Mouse (Mus musculus) hindbrain, embryonic 12.5 days (tissue): ENCODE measurements at regions not wholly inside any gene's neighbourhood (a gene's known extent, or its start where the extent isn't known, plus 50 kb on each side); places are given as distances from the start of the nearest gene placed in this dataset.
"Not testable (repeated sequence)": the region's sequence is repeated elsewhere in the genome, so short reads cannot be mapped to it uniquely, and the experiment has no call there.

Experiments
- ATAC-seq: fragments of 200-750 bp; cut with Nextera tagmentation; 2 replicates; pipeline ENCODE4 v1.8.0; 2017; ENCODE audit warnings: moderate TSS enrichment; ENCODE audit not compliant: low FRiP score
- H3K27ac ChIP-seq: fragments of 300-500 bp; sonication (generic); 2 replicates; pipeline ENCODE4 v1.5.1; 2016; ENCODE audit warnings: mild to moderate bottlenecking
- H3K27me3 ChIP-seq: fragments of 300-500 bp; sonication (generic); 2 replicates; pipeline ENCODE4 v1.6.1; 2016; ENCODE audit warnings: mild to moderate bottlenecking
- H3K36me3 ChIP-seq: fragments of 300-500 bp; sonication (generic); 2 replicates; pipeline ENCODE4 v1.6.1; 2016; ENCODE audit warnings: mild to moderate bottlenecking
- H3K4me1 ChIP-seq: fragments of 300-500 bp; sonication (generic); 2 replicates; pipeline ENCODE4 v1.6.1; 2016
- H3K4me2 ChIP-seq: fragments of 300-500 bp; sonication (generic); replicated peaks from 2 replicates; pipeline ENCODE4 v1.6.1; 2016; ENCODE audit warnings: mild to moderate bottlenecking
- H3K4me3 ChIP-seq: fragments of 300-500 bp; sonication (generic); 2 replicates; pipeline ENCODE4 v1.5.1; 2016; ENCODE audit warnings: mild to moderate bottlenecking
- H3K9ac ChIP-seq: fragments of 300-500 bp; sonication (generic); 2 replicates; pipeline ENCODE4 v1.6.1; 2016; ENCODE audit warnings: mild to moderate bottlenecking, moderate library complexity
- H3K9me3 ChIP-seq: fragments of 300-500 bp; sonication (generic); replicated peaks from 2 replicates; pipeline ENCODE4 v1.6.1; 2016; ENCODE audit warnings: mild to moderate bottlenecking
- WGBS: fragments of 180-500 bp; shearing (Covaris S2); methylation state at CpG from one replicate; pipeline ENCODE4 v1.1.7; 2016; 5-methylcytosine and 5-hydroxymethylcytosine counted together

- Histone ChIP-seq H3K4me1 (peaks cover 2% of the 10 kb centered on the region; the same call in 1 of the 2 replicates), H3K27me3 (no peaks in the 10 kb centered on the region), H3K4me3 (no peak overlapping the region), H3K4me2 (no peak overlapping the region), H3K27ac (no peak overlapping the region), H3K36me3 (no peaks in the 10 kb centered on the region), H3K9ac (no peak overlapping the region), H3K9me3 (no peaks in the 10 kb centered on the region)
- WGBS, result 69% methylated on average over 4 of the region's 4 CpGs
- ATAC-seq, result no peak
These were observed 252.1 kb downstream of the Fgf9 start for GRCm38 (mm10) chr14:58322461-58322860.

GRCm38 (mm10) chr14:58321875-58322274, 251.5 kb downstream of the Fgf9 start:
- Histone ChIP-seq H3K9ac (no peak overlapping the region), H3K4me2 (no peak overlapping the region), H3K9me3 (no peaks in the 10 kb centered on the region), H3K4me3 (no peak overlapping the region), H3K4me1 (peaks cover 7% of the 10 kb centered on the region), H3K27me3 (no peaks in the 10 kb centered on the region), H3K27ac (no peak overlapping the region), H3K36me3 (no peaks in the 10 kb centered on the region)
- ATAC-seq, result no peak
- 69% methylated on average over 10 of the region's 10 CpGs for WGBS

GRCm38 (mm10) chr14:58321234-58321633, 250.9 kb downstream of the Fgf9 start:
- Histone ChIP-seq H3K27me3 (no peaks in the 10 kb centered on the region), H3K9ac (no peak overlapping the region), H3K27ac (no peak overlapping the region), H3K4me2 (no peak overlapping the region), H3K4me1 (peaks cover 10% of the 10 kb centered on the region), H3K36me3 (no peaks in the 10 kb centered on the region), H3K4me3 (no peak overlapping the region), H3K9me3 (no peaks in the 10 kb centered on the region)
- ATAC-seq, result no peak
- WGBS, result 97% methylated on average over 5 of the region's 5 CpGs

- WGBS, result 76% methylated on average over 3 of the region's 3 CpGs
- Histone ChIP-seq H3K4me3 (no peak overlapping the region), H3K9me3 (no peaks in the 10 kb centered on the region), H3K36me3 (no peaks in the 10 kb centered on the region), H3K27me3 (no peaks in the 10 kb centered on the region), H3K4me1 (peaks cover 10% of the 10 kb centered on the region), H3K4me2 (no peak overlapping the region), H3K27ac (no peak overlapping the region), H3K9ac (no peak overlapping the region)
- ATAC-seq, result no peak
These were observed 247.3 kb downstream of the Fgf9 start for GRCm38 (mm10) chr14:58317640-58318039.

- ATAC-seq, result no peak
- no peaks in the 10 kb centered on the region for H3K9me3 ChIP-seq
- no peak overlapping the region for H3K4me3 ChIP-seq
- no peaks in the 10 kb centered on the region for H3K27me3 ChIP-seq
- H3K9ac ChIP-seq, result no peak overlapping the region
- no peak overlapping the region for H3K27ac ChIP-seq
- no peak overlapping the region for H3K4me2 ChIP-seq
- WGBS, result 57% methylated on average over 4 of the region's 4 CpGs
- H3K4me1 ChIP-seq, result peaks cover 10% of the 10 kb centered on the region
- H3K36me3 ChIP-seq, result no peaks in the 10 kb centered on the region
These were observed 246.9 kb downstream of the Fgf9 start for GRCm38 (mm10) chr14:58317231-58317630.

- 91% methylated on average over 6 of the region's 6 CpGs for WGBS
- no peak overlapping the region for H3K4me2 ChIP-seq
- no peak for ATAC-seq
These were observed 237.3 kb downstream of the Fgf9 start for GRCm38 (mm10) chr14:58307695-58308094.

GRCm38 (mm10) chr14:58306832-58307521, 236.6 kb downstream of the Fgf9 start:
- no peak for ATAC-seq
- WGBS, result 81% methylated on average over 11 of the region's 11 CpGs

More at GRCm38 (mm10) chr14:58307695-58308094, 237.3 kb downstream of the Fgf9 start:
- Histone ChIP-seq H3K36me3 (no peaks in the 10 kb centered on the region), H3K4me3 (no peak overlapping the region), H3K27ac (no peak overlapping the region), H3K27me3 (no peaks in the 10 kb centered on the region), H3K4me1 (no peaks in the 10 kb centered on the region), H3K9ac (no peak overlapping the region), H3K9me3 (0 out of 2 replicates have a peak, but pooled peaks cover 6% of the 10 kb centered on the region)

GRCm38 (mm10) chr14:58300411-58300887, 230.1 kb downstream of the Fgf9 start:
- 78% methylated on average over 10 of the region's 10 CpGs for WGBS
- Histone ChIP-seq H3K9ac (no peak overlapping the region), H3K9me3 (no peaks in the 10 kb centered on the region), H3K4me2 (no peak overlapping the region), H3K27me3 (no peaks in the 10 kb centered on the region), H3K4me1 (no peaks in the 10 kb centered on the region), H3K27ac (no peak overlapping the region), H3K4me3 (no peak overlapping the region), H3K36me3 (no peaks in the 10 kb centered on the region)
- no peak for ATAC-seq

More at GRCm38 (mm10) chr14:58306832-58307521, 236.6 kb downstream of the Fgf9 start:
- Histone ChIP-seq H3K9ac (no peak overlapping the region), H3K36me3 (no peaks in the 10 kb centered on the region), H3K4me1 (no peaks in the 10 kb centered on the region), H3K9me3 (0 out of 2 replicates have a peak, but pooled peaks cover 6% of the 10 kb centered on the region), H3K27me3 (no peaks in the 10 kb centered on the region), H3K4me2 (no peak overlapping the region), H3K4me3 (no peak overlapping the region), H3K27ac (no peak overlapping the region)

- 85% methylated on average over 13 of the region's 13 CpGs for WGBS
- H3K4me2 ChIP-seq, result no peak overlapping the region
- no peak overlapping the region for H3K27ac ChIP-seq
- H3K9me3 ChIP-seq, result no peaks in the 10 kb centered on the region
- H3K4me1 ChIP-seq, result no peaks in the 10 kb centered on the region
- no peak overlapping the region for H3K4me3 ChIP-seq
- no peaks in the 10 kb centered on the region for H3K36me3 ChIP-seq
- no peak for ATAC-seq
- no peak overlapping the region for H3K9ac ChIP-seq
- no peaks in the 10 kb centered on the region for H3K27me3 ChIP-seq
These were observed 215.7 kb downstream of the Fgf9 start for GRCm38 (mm10) chr14:58286007-58286525.

- Histone ChIP-seq H3K9me3 (no peaks in the 10 kb centered on the region; the same call in 1 of the 2 replicates), H3K36me3 (no peaks in the 10 kb centered on the region), H3K9ac (no peak overlapping the region), H3K27ac (no peak overlapping the region), H3K4me1 (no peaks in the 10 kb centered on the region), H3K27me3 (no peaks in the 10 kb centered on the region), H3K4me3 (no peak overlapping the region), H3K4me2 (no peak overlapping the region)
- ATAC-seq, result no peak
- 84% methylated on average over 15 of the region's 15 CpGs for WGBS
These were observed 212.5 kb downstream of the Fgf9 start for GRCm38 (mm10) chr14:58282708-58283290.

GRCm38 (mm10) chr14:58282264-58282663, 211.9 kb downstream of the Fgf9 start:
- Histone ChIP-seq H3K27ac (no peak overlapping the region), H3K36me3 (no peaks in the 10 kb centered on the region), H3K4me1 (no peaks in the 10 kb centered on the region), H3K4me2 (no peak overlapping the region), H3K4me3 (no peak overlapping the region), H3K27me3 (no peaks in the 10 kb centered on the region), H3K9ac (no peak overlapping the region), H3K9me3 (no peaks in the 10 kb centered on the region; the same call in 1 of the 2 replicates)
- ATAC-seq, result no peak
- 74% methylated on average over 3 of the region's 3 CpGs for WGBS

- H3K36me3 ChIP-seq, H3K4me2 ChIP-seq, H3K27me3 ChIP-seq, ATAC-seq, H3K9ac ChIP-seq, H3K9me3 ChIP-seq, H3K4me3 ChIP-seq, H3K27ac ChIP-seq, H3K4me1 ChIP-seq: not testable (repeated sequence)
- WGBS, result 83% methylated on average over 2 of the region's 2 CpGs
These were observed 204.1 kb downstream of the Fgf9 start for GRCm38 (mm10) chr14:58274440-58274839.
